Mouse (Mus musculus): ENCODE data around the gene Zfp488.

Zfp488 gene

GRCm38 (mm10) chr14:33978604-33979059 lies at the start of gene Zfp488:
Zfp488 (minus strand) TSS chr14:33978764.
- in situ Hi-C loops (cut with MboI, MseI), result no loop called here

DNA sequence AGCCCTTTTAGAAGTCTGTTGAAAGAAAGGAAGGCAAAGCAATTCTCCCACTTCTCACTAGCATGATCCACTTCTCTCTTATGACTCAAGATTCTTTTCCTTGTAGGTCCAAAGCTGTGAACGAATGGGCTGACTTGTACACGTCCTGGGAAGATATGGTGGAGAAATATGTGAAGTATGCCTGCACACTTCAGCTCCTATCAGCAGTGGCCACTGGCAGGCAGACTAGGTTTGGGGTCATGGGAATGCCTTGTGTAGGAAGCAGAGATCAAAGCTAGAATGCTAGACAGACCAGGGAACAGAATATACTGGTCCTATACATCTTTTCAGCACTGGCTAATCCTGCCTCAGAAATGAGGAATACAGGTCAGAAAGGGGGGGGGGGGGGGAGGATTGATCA lies 48.1 kb upstream of the Zfp488 start:
- in situ Hi-C loops (cut with MboI, MseI), result no loop called here

DNA sequence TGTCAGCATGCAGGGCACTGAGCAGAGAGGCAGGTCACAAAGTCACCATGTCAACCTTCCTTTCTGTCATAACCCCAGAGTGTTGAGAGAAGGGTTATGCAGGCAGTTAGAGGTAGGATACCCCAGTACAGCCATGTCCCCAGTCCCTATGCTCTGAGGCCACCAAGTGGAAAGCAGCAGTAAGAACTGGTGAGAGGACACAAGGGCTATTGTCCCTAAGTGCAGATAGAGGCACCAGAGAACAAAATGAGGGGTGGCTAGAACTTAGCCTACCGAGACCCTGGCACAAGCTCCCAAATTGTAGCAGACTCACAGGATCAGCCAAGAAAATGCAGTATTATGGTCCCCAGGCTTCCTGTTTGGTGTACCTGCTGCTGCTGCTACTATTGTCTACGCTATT lies 38.4 kb upstream of the Zfp488 start:
- in situ Hi-C loops (cut with MboI, MseI), result no loop called here

DNA sequence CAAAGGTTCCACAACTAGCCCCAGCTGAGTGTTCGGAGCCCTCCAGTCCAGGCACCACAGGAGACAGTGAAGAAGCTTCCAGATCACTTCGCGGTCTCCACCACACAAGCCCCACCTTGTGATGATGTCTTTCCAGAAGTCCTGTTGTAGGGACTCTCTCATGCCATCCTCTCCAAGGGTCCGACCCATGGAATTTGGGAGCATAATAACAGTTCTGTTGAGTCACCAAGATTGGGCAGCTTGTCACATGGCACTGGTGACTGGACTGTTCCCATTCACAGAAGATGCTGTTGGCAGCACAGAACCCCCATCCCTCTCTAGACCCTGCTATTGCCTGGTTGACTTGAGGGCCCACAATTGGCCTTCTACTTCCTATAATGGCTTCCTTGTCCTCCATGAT lies 37.8 kb upstream of the Zfp488 start, which contains the start of gene Gm5460:
Gm5460 (plus strand) TSS at position 378 of the 400 bp plus-strand sequence.
- in situ Hi-C loops (cut with MboI, MseI), result no loop called here

DNA sequence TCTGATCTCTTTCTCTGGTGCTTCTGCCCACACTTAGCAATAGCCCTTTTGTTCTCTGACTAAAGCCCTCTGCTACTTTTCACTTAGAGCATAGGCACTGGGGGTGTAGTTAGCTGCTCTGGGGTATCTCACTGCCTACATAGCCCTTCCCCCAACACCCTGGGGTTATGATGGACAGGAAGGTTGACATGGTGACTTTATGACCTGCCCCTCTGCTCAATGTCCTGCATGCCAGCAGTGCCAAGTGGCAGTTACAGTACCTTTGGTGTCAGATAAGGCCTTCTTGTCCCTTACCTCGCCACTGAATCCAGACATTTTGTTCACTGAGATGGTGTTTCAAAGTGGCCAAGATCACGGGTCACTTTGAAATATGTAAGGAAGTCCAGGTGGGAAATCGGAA lies 36.5 kb upstream of the Zfp488 start, which contains the start of gene Gm30083:
Gm30083 (minus strand) TSS at position 120 of the 400 bp plus-strand sequence.
- in situ Hi-C loops (cut with MboI, MseI), result no loop called here

DNA sequence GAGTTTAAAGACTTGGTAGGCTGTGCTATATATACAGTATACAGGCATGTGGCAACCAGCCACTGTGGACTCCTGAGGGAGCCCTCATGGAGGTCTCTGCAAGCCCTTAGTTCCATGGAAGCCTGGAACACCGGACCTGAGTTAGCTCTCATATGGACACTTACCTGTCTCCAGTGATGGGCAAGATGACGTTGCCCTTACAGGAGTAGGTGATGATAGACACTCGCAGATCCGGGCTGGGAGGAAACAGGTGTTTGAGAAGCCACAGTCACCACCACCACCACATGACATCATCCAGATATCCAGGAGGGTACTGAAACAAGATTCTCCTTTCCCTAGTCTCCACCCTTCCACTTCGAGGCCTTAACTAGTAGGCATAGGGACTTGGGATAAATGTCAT lies 23.8 kb upstream of the Zfp488 start:
- in situ Hi-C loops (cut with MboI, MseI), result loop anchor here in 1 of 2 experiments (5.0 kb wide), 1 partner anchor 1085 kb away; no protein-coding TSS in a partner anchor

GRCm38 (mm10) chr14:34001445-34001844 lies 22.9 kb upstream of the Zfp488 start:
- in situ Hi-C loops (cut with MboI, MseI), result loop anchor here in 1 of 2 experiments (5.0 kb wide), 1 partner anchor 1086 kb away; no protein-coding TSS in a partner anchor

- in situ Hi-C loops (cut with MboI, MseI), result loop anchor here in 1 of 2 experiments (5.0 kb wide), 1 partner anchor 1087 kb away; no protein-coding TSS in a partner anchor
Measured at GRCm38 (mm10) chr14:34000076-34000475, 21.5 kb upstream of the Zfp488 start.

DNA sequence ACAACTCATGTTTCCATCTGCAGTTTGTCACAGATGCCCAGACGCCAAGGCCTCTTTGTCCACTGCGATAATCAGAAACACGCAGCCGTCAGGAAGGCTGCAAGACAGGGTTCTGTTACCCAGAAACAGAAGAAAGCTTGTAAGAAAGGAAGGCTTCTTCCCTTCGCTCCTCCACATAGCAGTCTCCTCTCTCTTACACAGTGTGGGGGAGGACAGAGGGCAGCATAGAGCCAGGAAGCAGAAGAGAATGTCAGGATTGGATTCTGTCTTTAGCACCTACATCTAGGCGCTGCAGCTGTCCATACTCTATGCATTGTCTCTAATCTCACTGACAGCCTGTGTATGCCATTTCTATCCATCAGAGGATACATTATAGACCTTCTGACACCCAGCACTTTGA lies 18.9 kb upstream of the Zfp488 start:
- in situ Hi-C loops (cut with MboI, MseI), result no loop called here

DNA sequence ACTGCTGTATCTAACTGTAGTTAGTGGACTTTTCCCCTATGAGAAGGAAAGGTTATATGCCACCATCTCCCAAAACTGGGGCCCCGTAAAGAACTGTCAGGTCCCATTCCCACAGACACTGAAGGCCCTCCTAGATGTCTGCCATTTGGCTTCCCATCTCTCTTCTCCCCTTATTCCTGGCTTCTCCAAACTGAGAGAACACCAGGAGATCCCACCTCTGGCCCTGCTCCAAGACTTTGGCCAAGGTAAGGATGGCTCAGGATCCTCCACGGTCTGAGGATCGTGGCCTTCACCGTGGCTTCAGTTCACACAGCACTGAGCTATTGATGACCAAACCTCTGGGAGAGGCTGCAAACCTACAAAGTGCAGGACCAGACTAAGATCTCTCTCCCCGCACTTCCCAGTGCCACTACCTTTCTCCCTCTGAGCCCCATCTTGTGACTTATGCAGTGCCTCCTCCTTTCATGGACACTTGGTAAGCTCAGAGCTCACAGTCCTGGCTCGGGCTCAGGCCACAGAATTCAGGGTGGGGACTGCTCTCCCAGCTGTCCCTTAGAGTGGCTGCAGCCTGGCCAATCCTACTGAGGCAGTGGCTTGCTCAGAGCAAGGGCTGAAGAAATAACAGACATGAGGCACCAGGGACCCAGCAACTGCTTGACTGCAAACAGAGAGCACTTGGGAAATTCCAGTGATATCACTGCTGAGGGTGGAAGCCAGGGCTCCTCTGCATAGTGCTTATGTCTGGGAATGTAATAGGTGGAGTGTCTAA lies 15.1 kb upstream of the Zfp488 start:
- in situ Hi-C loops (cut with MboI, MseI), result no loop called here

DNA sequence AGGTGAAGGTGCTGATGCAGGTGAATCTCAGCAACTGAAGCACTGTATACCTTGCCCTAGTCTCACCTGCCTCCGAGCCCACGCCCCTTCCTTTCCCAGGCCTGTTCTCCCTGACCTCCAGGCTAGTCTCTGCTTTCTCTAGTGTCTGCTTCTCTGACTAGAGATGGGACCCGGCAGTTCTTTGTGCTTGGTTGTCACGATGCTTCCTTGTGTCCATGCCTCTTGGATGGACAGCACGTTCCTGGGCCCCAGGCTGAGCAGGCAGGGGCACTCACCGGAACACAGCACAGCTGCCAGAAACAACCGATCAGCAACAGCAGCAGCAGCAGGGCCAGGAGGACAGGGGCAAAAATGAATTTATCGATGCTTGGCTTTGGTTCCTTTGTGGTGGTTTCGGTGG lies 14.5 kb upstream of the Zfp488 start:
- in situ Hi-C loops (cut with MboI, MseI), result no loop called here

DNA sequence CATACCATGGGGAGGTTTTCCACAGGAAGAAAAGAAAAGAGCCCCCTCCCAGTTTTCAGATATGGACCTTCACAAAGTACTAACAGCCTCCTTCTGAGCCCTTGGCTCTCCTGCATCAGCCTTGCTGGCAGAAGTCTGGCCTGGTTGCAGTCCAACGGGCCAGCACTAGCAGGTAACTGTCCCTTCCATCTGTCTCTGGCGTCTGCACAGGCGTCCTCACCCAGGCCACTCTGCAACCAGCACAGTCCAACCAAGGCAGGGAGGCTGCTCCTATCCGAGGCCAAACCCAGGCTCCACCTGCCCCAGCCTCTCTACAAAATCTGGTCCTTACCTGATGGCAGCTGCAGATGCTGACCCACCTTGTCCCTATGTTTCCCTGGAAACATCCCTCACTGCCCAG lies 13.4 kb upstream of the Zfp488 start:
- in situ Hi-C loops (cut with MboI, MseI), result no loop called here

DNA sequence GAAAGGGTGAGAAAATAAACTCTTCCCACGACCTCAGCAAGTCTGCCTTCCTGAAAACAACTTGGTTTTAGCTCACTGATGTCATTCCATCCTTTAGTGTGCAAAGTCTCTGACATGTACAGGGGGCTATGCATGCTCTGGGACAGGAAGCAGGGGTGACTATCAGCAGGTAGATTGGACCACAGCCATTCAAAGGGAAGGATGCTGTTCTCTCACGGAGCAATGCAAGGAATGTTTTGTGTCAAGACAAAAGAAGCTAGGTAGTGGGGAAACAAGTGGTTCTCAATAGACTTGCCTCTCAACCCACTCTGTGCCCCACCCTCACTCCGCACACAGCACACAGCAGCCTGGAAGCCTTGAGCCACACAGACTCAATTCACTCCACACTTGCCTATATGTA lies 10.6 kb upstream of the Zfp488 start:
- in situ Hi-C loops (cut with MboI, MseI), result no loop called here

GRCm38 (mm10) chr14:33977748-33978147 lies 816 bp downstream of the Zfp488 start:
- in situ Hi-C loops (cut with MboI, MseI), result no loop called here

DNA sequence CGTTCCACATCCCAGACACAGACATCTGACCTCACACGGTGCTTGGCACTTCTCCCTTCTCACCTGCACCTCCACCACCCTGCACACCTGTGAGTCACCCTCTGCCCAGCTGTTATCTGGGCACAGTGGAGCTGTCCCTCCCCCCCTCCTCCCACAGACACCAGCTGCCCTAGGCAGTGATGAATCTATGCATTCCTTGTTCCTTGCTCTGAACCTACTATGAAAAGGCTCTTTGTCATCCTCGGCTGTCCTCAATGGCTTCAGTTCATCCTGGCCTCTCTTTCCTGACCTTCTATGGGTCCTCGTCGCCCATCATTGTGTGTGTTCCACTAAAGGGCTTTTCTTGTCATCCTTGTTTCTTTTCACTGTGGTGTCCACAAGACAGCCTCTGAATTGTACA lies 3.8 kb downstream of the Zfp488 start:
- in situ Hi-C loops (cut with MboI, MseI), result no loop called here

- in situ Hi-C loops (cut with MboI, MseI), result no loop called here
Measured at GRCm38 (mm10) chr14:33972679-33973078, 5.9 kb downstream of the Zfp488 start.

GRCm38 (mm10) chr14:33965675-33966074 lies 12.9 kb downstream of the Zfp488 start:
- in situ Hi-C loops (cut with MboI, MseI), result no loop called here

- in situ Hi-C loops (cut with MboI, MseI), result loop anchor here in 1 of 2 experiments (5.0 kb wide), 1 partner anchor 48 kb away; no protein-coding TSS in a partner anchor
Measured at GRCm38 (mm10) chr14:33959341-33959740, 19.2 kb downstream of the Zfp488 start.

GRCm38 (mm10) chr14:33958841-33959240 lies 19.7 kb downstream of the Zfp488 start:
- in situ Hi-C loops (cut with MboI, MseI), result loop anchor here in 1 of 2 experiments (5.0 kb wide), 1 partner anchor 48 kb away; no protein-coding TSS in a partner anchor

GRCm38 (mm10) chr14:33958186-33958585 lies 20.4 kb downstream of the Zfp488 start:
- in situ Hi-C loops (cut with MboI, MseI), result loop anchor here in 1 of 2 experiments (5.0 kb wide), 1 partner anchor 49 kb away; no protein-coding TSS in a partner anchor

DNA sequence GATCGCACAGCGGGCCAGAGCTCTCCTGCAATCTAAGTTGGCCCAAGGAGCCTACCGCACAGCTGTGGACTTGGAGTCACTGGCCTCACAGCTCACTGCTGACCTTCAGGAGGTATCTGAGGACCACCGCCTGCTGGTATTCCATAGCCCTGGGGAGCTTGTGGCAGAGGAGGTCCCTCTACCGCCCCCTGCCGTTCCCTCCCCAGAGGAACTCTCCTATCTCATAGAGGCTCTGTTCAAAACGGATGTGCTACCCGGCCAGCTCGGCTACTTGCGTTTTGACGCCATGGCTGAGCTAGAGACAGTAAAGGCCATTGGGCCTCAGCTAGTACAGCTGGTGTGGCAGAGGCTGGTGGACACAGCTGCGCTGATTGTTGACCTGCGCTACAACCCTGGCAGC lies 22.5 kb downstream of the Zfp488 start:
- in situ Hi-C loops (cut with MboI, MseI), result loop anchor here in 1 of 2 experiments (5.0 kb wide), 1 partner anchor 51 kb away; no protein-coding TSS in a partner anchor

- in situ Hi-C loops (cut with MboI, MseI), result no loop called here
Measured at GRCm38 (mm10) chr14:33953761-33954160, 24.8 kb downstream of the Zfp488 start, which contains the start of gene Rbp3. Rbp3 (plus strand) TSS chr14:33954003.
